Mouse (Mus musculus): Measurements from ENCODE around the gene Klf14. TPM values are rescaled to one million over a fixed set of nuclear protein-coding genes. Genes with fewer than 3 reads are reported as not detected.
A peak's percentile ranks its signal among the peaks of the same experiment; 100 is the strongest.

The Klf14 gene
- polyA plus RNA-seq (2015; fragmentation: Nextera tagmentation; extraction: Ambion mirVana) = 0.27 and 0.90 TPM in 2 replicates

- Histone ChIP-seq H3K27ac (replicated peaks) (no peak within 1 kb of the TSS), H3K9me3 (peaks cover 39% of the 10 kb centered on the region), H3K4me3 (peak within 1 kb of the TSS; percentile 47), H3K36me3 (peaks cover 12% of the 10 kb centered on the region; the same call in 1 of the 2 replicates), H3K9ac (no peak within 1 kb of the TSS), H3K27me3 (peaks cover 84% of the 10 kb centered on the region), H3K4me2 (peak within 1 kb of the TSS; percentile 63), H3K4me1 (replicated peaks) (no peaks in the 10 kb centered on the region; the same call in 1 of the 2 replicates)
- no peak for ATAC-seq (ENCODE audit: low read depth)
- WGBS = under 1% methylated on average over 74 of the region's 75 CpGs
Observed at GRCm38 (mm10) chr6:30958736-30959540, at the start of gene Klf14. TSS of gene Klf14 (minus strand) at chr6:30959078.

GRCm38 (mm10) chr6:31006111-31006600 is 47.3 kb upstream of the Klf14 start:
- Histone ChIP-seq H3K9me3 (no peaks in the 10 kb centered on the region), H3K36me3 (no peaks in the 10 kb centered on the region), H3K4me2 (no peak overlapping the region), H3K9ac (no peak overlapping the region), H3K27ac (replicated peaks) (no peak overlapping the region), H3K4me3 (no peak overlapping the region), H3K4me1 (replicated peaks) (0 out of 2 replicates have a peak, but pooled peaks cover 5% of the 10 kb centered on the region), H3K27me3 (no peaks in the 10 kb centered on the region)
- no peak for ATAC-seq (ENCODE audit: low read depth)
- 62% methylated on average over 6 of the region's 6 CpGs for WGBS

GRCm38 (mm10) chr6:30986393-30986792 is 27.5 kb upstream of the Klf14 start:
- H3K4me2 ChIP-seq = no peak overlapping the region
- no peaks in the 10 kb centered on the region for H3K27me3 ChIP-seq
- H3K4me3 ChIP-seq = no peak overlapping the region
- 91% methylated on average over 5 of the region's 5 CpGs for WGBS
- ATAC-seq (ENCODE audit: low read depth) = no peak
- no peaks in the 10 kb centered on the region for H3K36me3 ChIP-seq
- 0 out of 2 replicates have a peak, but pooled peaks cover 4% of the 10 kb centered on the region for H3K9me3 ChIP-seq
- H3K9ac ChIP-seq = no peak overlapping the region
- H3K27ac ChIP-seq (replicated peaks) = no peak overlapping the region
- no peaks in the 10 kb centered on the region for H3K4me1 ChIP-seq (replicated peaks)

GRCm38 (mm10) chr6:30983021-30983420 is 24.1 kb upstream of the Klf14 start:
- H3K4me2 ChIP-seq = no peak overlapping the region
- no peak overlapping the region for H3K4me3 ChIP-seq
- no peaks in the 10 kb centered on the region for H3K4me1 ChIP-seq (replicated peaks)
- no peak overlapping the region for H3K27ac ChIP-seq (replicated peaks)
- H3K27me3 ChIP-seq = no peaks in the 10 kb centered on the region
- no peaks in the 10 kb centered on the region for H3K9me3 ChIP-seq
- no peak overlapping the region for H3K9ac ChIP-seq
- WGBS = 66% methylated on average over 4 of the region's 4 CpGs
- no peaks in the 10 kb centered on the region for H3K36me3 ChIP-seq
- ATAC-seq (ENCODE audit: low read depth) = no peak

GRCm38 (mm10) chr6:30982372-30982980 is 23.6 kb upstream of the Klf14 start:
- Histone ChIP-seq H3K9ac (no peak overlapping the region), H3K27me3 (no peaks in the 10 kb centered on the region), H3K4me2 (peak overlapping the region; percentile 53), H3K9me3 (no peaks in the 10 kb centered on the region), H3K4me3 (peak overlapping the region; percentile 24), H3K4me1 (replicated peaks) (no peaks in the 10 kb centered on the region), H3K27ac (replicated peaks) (no peak overlapping the region), H3K36me3 (no peaks in the 10 kb centered on the region)
- WGBS = 24% methylated on average over 13 of the region's 13 CpGs
- no peak for ATAC-seq (ENCODE audit: low read depth)

- no peaks in the 10 kb centered on the region for H3K4me1 ChIP-seq (replicated peaks)
- no peak overlapping the region for H3K9ac ChIP-seq
- H3K27ac ChIP-seq (replicated peaks) = no peak overlapping the region
- H3K36me3 ChIP-seq = no peaks in the 10 kb centered on the region
- no peaks in the 10 kb centered on the region for H3K9me3 ChIP-seq
- no peak overlapping the region for H3K4me3 ChIP-seq
- no peak overlapping the region for H3K4me2 ChIP-seq
- WGBS = 86% methylated on average over 5 of the region's 5 CpGs
- H3K27me3 ChIP-seq = no peaks in the 10 kb centered on the region
- no peak for ATAC-seq (ENCODE audit: low read depth)
Observed at GRCm38 (mm10) chr6:30981351-30981750, 22.5 kb upstream of the Klf14 start.

- 76% methylated on average over 1 of the region's 1 CpGs for WGBS
Observed at GRCm38 (mm10) chr6:30978615-30979014, 19.7 kb upstream of the Klf14 start.

GRCm38 (mm10) chr6:30972121-30972520 is 13.2 kb upstream of the Klf14 start:
- H3K4me3 ChIP-seq = no peak overlapping the region
- H3K27ac ChIP-seq (replicated peaks) = no peak overlapping the region
- H3K36me3 ChIP-seq = no peaks in the 10 kb centered on the region
- 88% methylated on average over 1 of the region's 1 CpGs for WGBS
- H3K9me3 ChIP-seq = no peaks in the 10 kb centered on the region
- no peaks in the 10 kb centered on the region for H3K4me1 ChIP-seq (replicated peaks)
- ATAC-seq (ENCODE audit: low read depth) = no peak
- H3K9ac ChIP-seq = no peak overlapping the region
- no peak overlapping the region for H3K4me2 ChIP-seq
- no peaks in the 10 kb centered on the region for H3K27me3 ChIP-seq

More at GRCm38 (mm10) chr6:30978615-30979014, 19.7 kb upstream of the Klf14 start:
- Histone ChIP-seq H3K27me3 (no peaks in the 10 kb centered on the region), H3K27ac (replicated peaks) (no peak overlapping the region), H3K4me1 (replicated peaks) (no peaks in the 10 kb centered on the region), H3K4me2 (no peak overlapping the region), H3K9me3 (no peaks in the 10 kb centered on the region), H3K4me3 (no peak overlapping the region), H3K9ac (no peak overlapping the region), H3K36me3 (no peaks in the 10 kb centered on the region)
- no peak for ATAC-seq (ENCODE audit: low read depth)

GRCm38 (mm10) chr6:30957784-30958735 is 818 bp downstream of the Klf14 start:
- no peaks in the 10 kb centered on the region; the same call in 1 of the 2 replicates for H3K4me1 ChIP-seq (replicated peaks)
- peak overlapping the region; percentile 63 for H3K4me2 ChIP-seq
- peaks cover 12% of the 10 kb centered on the region; the same call in 1 of the 2 replicates for H3K36me3 ChIP-seq
- H3K9ac ChIP-seq = no peak overlapping the region
- no peak for ATAC-seq (ENCODE audit: low read depth)
- 3% methylated on average over 84 of the region's 84 CpGs for WGBS
- H3K27ac ChIP-seq (replicated peaks) = no peak overlapping the region
- H3K4me3 ChIP-seq = peak overlapping the region; percentile 47
- H3K27me3 ChIP-seq = peaks cover 77% of the 10 kb centered on the region
- H3K9me3 ChIP-seq = peaks cover 39% of the 10 kb centered on the region

GRCm38 (mm10) chr6:30939264-30939663 is 19.6 kb downstream of the Klf14 start:
- 48% methylated on average over 5 of the region's 5 CpGs for WGBS
- Histone ChIP-seq H3K4me2 (no peak overlapping the region), H3K4me1 (replicated peaks) (no peaks in the 10 kb centered on the region), H3K9ac (no peak overlapping the region), H3K9me3 (no peaks in the 10 kb centered on the region), H3K36me3 (no peaks in the 10 kb centered on the region), H3K4me3 (no peak overlapping the region), H3K27me3 (no peaks in the 10 kb centered on the region), H3K27ac (replicated peaks) (no peak overlapping the region)
- ATAC-seq (ENCODE audit: low read depth) = no peak

- no peak overlapping the region for H3K4me3 ChIP-seq
- 42% methylated on average over 2 of the region's 2 CpGs for WGBS
Observed at GRCm38 (mm10) chr6:30922821-30923220, 36.1 kb downstream of the Klf14 start.

More at GRCm38 (mm10) chr6:30922821-30923220, 36.1 kb downstream of the Klf14 start:
- Histone ChIP-seq H3K27ac (replicated peaks) (no peak overlapping the region), H3K4me1 (replicated peaks) (0 out of 2 replicates have a peak, but pooled peaks cover 5% of the 10 kb centered on the region), H3K4me2 (no peak overlapping the region), H3K27me3 (no peaks in the 10 kb centered on the region), H3K9me3 (no peaks in the 10 kb centered on the region), H3K36me3 (no peaks in the 10 kb centered on the region), H3K9ac (no peak overlapping the region)
- no peak for ATAC-seq (ENCODE audit: low read depth)

Measured in neural tube, embryonic 13.5 days (tissue).